Mouse (Mus musculus): ENCODE data around the gene Daam2. TPM values are rescaled to one million over a fixed set of nuclear protein-coding genes. Genes with fewer than 3 reads are reported as not detected.

Gene Daam2
- polyA plus RNA-seq, 1 experiment, result 0.28 TPM

DNA sequence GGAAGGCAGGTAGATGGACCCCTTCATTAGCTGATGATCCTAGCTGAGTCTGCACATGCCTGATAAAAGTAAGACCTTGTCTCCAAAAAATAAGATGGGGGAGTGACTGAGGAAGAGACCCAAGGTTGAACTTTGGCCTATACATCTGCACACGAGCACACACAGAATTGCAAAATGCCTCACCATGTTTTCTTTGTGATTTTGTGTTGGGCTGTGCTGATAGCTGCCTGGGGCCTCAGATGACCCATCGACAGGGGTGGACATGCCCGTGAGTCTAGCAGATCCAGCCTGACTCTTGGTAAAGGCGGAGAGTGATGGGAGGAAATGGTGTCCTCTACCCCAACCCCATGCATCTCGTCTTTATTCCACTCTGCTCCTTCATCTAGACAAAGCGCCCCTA lies 129.9 kb downstream of the Daam2 start:
- Histone ChIP-seq H3K36me3 (ENCODE audit: control insufficient read depth, insufficient read depth, low read length, poor library complexity, severe bottlenecking) (no peaks in the 10 kb centered on the region), H3K27me3 (ENCODE audit: control insufficient read depth, insufficient read depth, low read length, poor library complexity, severe bottlenecking) (no peaks in the 10 kb centered on the region), H3K4me3 (ENCODE audit: low read depth, low read length) (no peak overlapping the region), H3K4me1 (ENCODE audit: control insufficient read depth, insufficient read depth, low read length) (no peaks in the 10 kb centered on the region), H3K9me3 (replicated peaks; ENCODE audit: control insufficient read depth, insufficient read depth, low read length, poor library complexity, severe bottlenecking) (no peaks in the 10 kb centered on the region), H3K27ac (ENCODE audit: insufficient read depth, low read length) (no peak overlapping the region), H3K9ac (ENCODE audit: low read depth, poor library complexity, severe bottlenecking) (no peak overlapping the region)
- no peak for TF ChIP-seq POLR2A (IDR thresholded peaks at IDR 0.05; ENCODE audit: insufficient read depth, low read length)
- no peak for TF ChIP-seq CTCF (IDR thresholded peaks at IDR 0.05; ENCODE audit: low read depth, low read length)
- no peak for TF ChIP-seq EP300 (IDR thresholded peaks at IDR 0.05; ENCODE audit: insufficient read depth, low read depth, low read length)

DNA sequence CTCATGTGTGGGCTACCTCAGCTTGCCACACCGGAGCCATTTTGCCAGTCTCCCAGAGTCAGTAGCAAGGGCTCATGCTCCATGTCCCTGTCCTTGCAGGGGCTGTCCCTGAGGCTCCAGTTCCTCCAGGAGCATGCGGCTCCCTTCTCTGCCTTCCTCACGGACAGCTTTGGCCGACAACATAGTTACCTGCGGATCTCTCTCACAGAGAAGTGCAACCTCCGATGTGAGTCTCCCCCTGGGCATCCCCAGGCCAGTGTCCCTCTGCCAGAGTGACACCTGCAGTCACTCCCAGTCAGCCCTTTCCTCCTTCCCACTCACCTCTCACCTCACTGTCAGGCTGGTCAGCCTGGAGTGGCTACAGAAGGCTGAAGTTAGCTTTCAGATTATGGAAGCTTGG lies 131.1 kb downstream of the Daam2 start:
- Histone ChIP-seq H3K27ac (ENCODE audit: insufficient read depth, low read length) (no peak overlapping the region), H3K9ac (ENCODE audit: low read depth, poor library complexity, severe bottlenecking) (no peak overlapping the region), H3K36me3 (ENCODE audit: control insufficient read depth, insufficient read depth, low read length, poor library complexity, severe bottlenecking) (no peaks in the 10 kb centered on the region), H3K27me3 (ENCODE audit: control insufficient read depth, insufficient read depth, low read length, poor library complexity, severe bottlenecking) (no peaks in the 10 kb centered on the region), H3K4me3 (ENCODE audit: low read depth, low read length) (no peak overlapping the region), H3K9me3 (replicated peaks; ENCODE audit: control insufficient read depth, insufficient read depth, low read length, poor library complexity, severe bottlenecking) (no peaks in the 10 kb centered on the region), H3K4me1 (ENCODE audit: control insufficient read depth, insufficient read depth, low read length) (no peaks in the 10 kb centered on the region)
- no peak for TF ChIP-seq EP300 (IDR thresholded peaks at IDR 0.05; ENCODE audit: insufficient read depth, low read depth, low read length)
- no peak for TF ChIP-seq CTCF (IDR thresholded peaks at IDR 0.05; ENCODE audit: low read depth, low read length)
- no peak for TF ChIP-seq POLR2A (IDR thresholded peaks at IDR 0.05; ENCODE audit: insufficient read depth, low read length)

DNA sequence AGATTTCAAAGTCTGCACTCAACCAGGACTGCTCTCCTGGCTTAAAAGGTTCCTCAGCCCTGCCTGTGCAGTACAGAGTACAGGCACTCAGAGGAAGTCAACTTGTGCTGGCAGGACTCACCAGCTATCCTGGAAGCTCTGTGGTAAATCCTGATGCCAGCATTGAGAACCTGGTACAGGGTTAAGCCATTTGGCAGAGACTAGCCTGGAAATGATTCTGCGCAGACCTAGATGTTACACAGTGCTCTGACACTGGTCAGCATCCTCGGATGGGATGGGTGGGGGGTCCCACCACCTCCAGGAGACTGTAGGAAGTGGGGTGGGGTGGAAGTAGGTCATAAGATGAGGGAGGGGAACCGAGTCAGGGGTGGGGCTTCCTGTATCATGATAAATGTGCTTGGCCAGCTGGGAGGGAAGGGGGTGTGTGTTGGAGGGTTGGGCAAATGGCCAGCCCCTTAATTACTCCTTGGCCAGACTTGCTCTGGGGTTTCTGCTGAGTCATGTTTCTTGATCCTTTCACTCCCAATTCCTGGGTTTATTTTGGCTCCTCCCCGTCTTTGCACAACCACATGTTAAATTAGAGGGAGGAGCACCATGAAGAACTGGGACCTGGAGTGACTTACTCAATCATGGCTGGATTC lies 132.0 kb downstream of the Daam2 start:
- H3K4me1 ChIP-seq (ENCODE audit: control insufficient read depth, insufficient read depth, low read length), result no peaks in the 10 kb centered on the region
- no peak overlapping the region for H3K4me3 ChIP-seq (ENCODE audit: low read depth, low read length)
- no peaks in the 10 kb centered on the region for H3K27me3 ChIP-seq (ENCODE audit: control insufficient read depth, insufficient read depth, low read length, poor library complexity, severe bottlenecking)
- TF ChIP-seq POLR2A (IDR thresholded peaks at IDR 0.05; ENCODE audit: insufficient read depth, low read length), result no peak
- TF ChIP-seq EP300 (IDR thresholded peaks at IDR 0.05; ENCODE audit: insufficient read depth, low read depth, low read length), result no peak
- no peak for TF ChIP-seq CTCF (IDR thresholded peaks at IDR 0.05; ENCODE audit: low read depth, low read length)
- no peaks in the 10 kb centered on the region for H3K9me3 ChIP-seq (replicated peaks; ENCODE audit: control insufficient read depth, insufficient read depth, low read length, poor library complexity, severe bottlenecking)
- H3K9ac ChIP-seq (ENCODE audit: low read depth, poor library complexity, severe bottlenecking), result no peak overlapping the region
- H3K36me3 ChIP-seq (ENCODE audit: control insufficient read depth, insufficient read depth, low read length, poor library complexity, severe bottlenecking), result no peaks in the 10 kb centered on the region
- no peak overlapping the region for H3K27ac ChIP-seq (ENCODE audit: insufficient read depth, low read length)

GRCm38 (mm10) chr17:49431176-49431575 lies 133.0 kb downstream of the Daam2 start:
- Histone ChIP-seq H3K9me3 (replicated peaks; ENCODE audit: control insufficient read depth, insufficient read depth, low read length, poor library complexity, severe bottlenecking) (no peaks in the 10 kb centered on the region), H3K27me3 (ENCODE audit: control insufficient read depth, insufficient read depth, low read length, poor library complexity, severe bottlenecking) (no peaks in the 10 kb centered on the region), H3K4me3 (ENCODE audit: low read depth, low read length) (no peak overlapping the region), H3K4me1 (ENCODE audit: control insufficient read depth, insufficient read depth, low read length) (no peaks in the 10 kb centered on the region), H3K36me3 (ENCODE audit: control insufficient read depth, insufficient read depth, low read length, poor library complexity, severe bottlenecking) (no peaks in the 10 kb centered on the region), H3K27ac (ENCODE audit: insufficient read depth, low read length) (no peak overlapping the region), H3K9ac (ENCODE audit: low read depth, poor library complexity, severe bottlenecking) (no peak overlapping the region)
- no peak for TF ChIP-seq POLR2A (IDR thresholded peaks at IDR 0.05; ENCODE audit: insufficient read depth, low read length)
- TF ChIP-seq EP300 (IDR thresholded peaks at IDR 0.05; ENCODE audit: insufficient read depth, low read depth, low read length), result no peak
- TF ChIP-seq CTCF (IDR thresholded peaks at IDR 0.05; ENCODE audit: low read depth, low read length), result no peak

DNA sequence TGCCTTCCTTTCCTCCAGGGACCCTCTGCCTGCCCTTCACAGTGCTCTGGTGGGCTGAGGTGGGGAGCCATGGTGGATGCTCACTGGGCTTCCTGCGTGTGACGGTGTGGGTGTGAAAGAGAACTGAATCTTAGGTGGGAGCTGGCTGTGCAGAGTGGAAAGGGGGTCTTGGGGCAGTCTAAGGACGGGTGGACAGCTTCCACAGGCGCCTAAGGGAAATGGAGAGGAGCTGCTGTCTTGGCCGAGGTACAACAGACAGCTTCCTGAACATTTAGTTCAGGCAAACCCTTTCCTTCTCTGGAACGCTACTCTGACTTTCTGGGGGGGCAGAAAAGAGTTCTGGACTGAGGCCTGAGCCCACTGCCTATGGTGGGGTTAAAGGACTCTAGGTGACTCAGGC lies 134.0 kb downstream of the Daam2 start:
- TF ChIP-seq POLR2A (IDR thresholded peaks at IDR 0.05; ENCODE audit: insufficient read depth, low read length), result no peak
- TF ChIP-seq CTCF (IDR thresholded peaks at IDR 0.05; ENCODE audit: low read depth, low read length), result no peak
- no peak for TF ChIP-seq EP300 (IDR thresholded peaks at IDR 0.05; ENCODE audit: insufficient read depth, low read depth, low read length)
- H3K9ac ChIP-seq (ENCODE audit: low read depth, poor library complexity, severe bottlenecking), result no peak overlapping the region
- H3K4me1 ChIP-seq (ENCODE audit: control insufficient read depth, insufficient read depth, low read length), result no peaks in the 10 kb centered on the region
- H3K9me3 ChIP-seq (replicated peaks; ENCODE audit: control insufficient read depth, insufficient read depth, low read length, poor library complexity, severe bottlenecking), result no peaks in the 10 kb centered on the region
- no peak overlapping the region for H3K4me3 ChIP-seq (ENCODE audit: low read depth, low read length)
- H3K27ac ChIP-seq (ENCODE audit: insufficient read depth, low read length), result no peak overlapping the region
- H3K36me3 ChIP-seq (ENCODE audit: control insufficient read depth, insufficient read depth, low read length, poor library complexity, severe bottlenecking), result no peaks in the 10 kb centered on the region
- H3K27me3 ChIP-seq (ENCODE audit: control insufficient read depth, insufficient read depth, low read length, poor library complexity, severe bottlenecking), result no peaks in the 10 kb centered on the region

- Histone ChIP-seq H3K27me3 (ENCODE audit: control insufficient read depth, insufficient read depth, low read length, poor library complexity, severe bottlenecking) (no peaks in the 10 kb centered on the region), H3K27ac (ENCODE audit: insufficient read depth, low read length) (no peak overlapping the region), H3K4me3 (ENCODE audit: low read depth, low read length) (no peak overlapping the region), H3K9ac (ENCODE audit: low read depth, poor library complexity, severe bottlenecking) (no peak overlapping the region), H3K4me1 (ENCODE audit: control insufficient read depth, insufficient read depth, low read length) (no peaks in the 10 kb centered on the region), H3K9me3 (replicated peaks; ENCODE audit: control insufficient read depth, insufficient read depth, low read length, poor library complexity, severe bottlenecking) (no peaks in the 10 kb centered on the region), H3K36me3 (ENCODE audit: control insufficient read depth, insufficient read depth, low read length, poor library complexity, severe bottlenecking) (no peaks in the 10 kb centered on the region)
- TF ChIP-seq CTCF (IDR thresholded peaks at IDR 0.05; ENCODE audit: low read depth, low read length) (no peak), POLR2A (IDR thresholded peaks at IDR 0.05; ENCODE audit: insufficient read depth, low read length) (no peak), EP300 (IDR thresholded peaks at IDR 0.05; ENCODE audit: insufficient read depth, low read depth, low read length) (no peak)
These were observed 134.5 kb downstream of the Daam2 start for GRCm38 (mm10) chr17:49429471-49430129.

Data from ES-Bruce4 (cell line).